Mouse (Mus musculus): ENCODE measurements at regions not wholly inside any gene's neighbourhood (a gene's known extent, or its start where the extent isn't known, plus 50 kb on each side); places are given as distances from the start of the nearest gene placed in this dataset.

- Histone ChIP-seq H3K4me1 (ENCODE audit: insufficient read depth, low read length) (no peaks in the 10 kb centered on the region), H3K9me3 (ENCODE audit: low read length) (peaks cover 4% of the 10 kb centered on the region; the same call in 1 of the 2 replicates), H3K36me3 (ENCODE audit: insufficient read depth, low read length) (no peaks in the 10 kb centered on the region), H3K4me2 (ENCODE audit: low read depth, low read length, poor library complexity, severe bottlenecking) (peak overlapping the region; percentile 43), H3K27me3 (ENCODE audit: insufficient read depth, low read length) (no peaks in the 10 kb centered on the region), H3K4me3 (ENCODE audit: low read depth, low read length) (peak overlapping the region; percentile 44), H3K9ac (replicated peaks; ENCODE audit: low read length, poor library complexity, severe bottlenecking) (peak overlapping the region; percentile 69; the same call in 1 of the 2 replicates), H3K27ac (ENCODE audit: low read depth, low read length) (peak overlapping the region; percentile 91)
- DNase-seq (ENCODE audit: low spot score) (peak; percentile 80), ATAC-seq (ENCODE audit: low FRiP score) (peak; percentile 62)
- 64% methylated on average over 8 of the region's 8 CpGs for WGBS
- TF ChIP-seq CTCF (IDR thresholded peaks at IDR 0.05) = peak; percentile 63
These were observed 61.1 kb downstream of the Rtl1 start for GRCm38 (mm10) chr12:109539046-109539445.

DNA sequence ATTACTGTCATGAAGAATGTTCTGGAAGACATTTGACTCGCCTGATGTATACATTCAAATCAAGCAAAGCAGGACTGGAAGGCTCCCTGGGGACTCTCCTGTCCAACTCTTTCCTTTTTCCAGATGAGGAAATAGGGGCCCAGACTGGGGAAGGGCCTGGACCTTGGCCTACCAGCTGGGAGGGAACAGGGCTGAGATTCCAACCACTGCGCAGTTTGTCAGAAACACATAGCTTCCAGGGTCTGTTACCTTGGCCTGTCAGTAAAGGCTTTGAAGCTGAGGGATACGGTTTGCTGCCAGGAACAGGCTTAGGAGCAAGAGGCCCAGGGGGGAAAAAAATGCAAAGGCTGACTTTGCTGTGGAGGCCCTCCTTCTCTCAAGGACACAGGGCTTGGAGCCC is 61.5 kb downstream of the Rtl1 start:
- Histone ChIP-seq H3K4me3 (ENCODE audit: low read depth, low read length) (no peak overlapping the region), H3K4me1 (ENCODE audit: insufficient read depth, low read length) (no peaks in the 10 kb centered on the region), H3K27ac (ENCODE audit: low read depth, low read length) (peak overlapping the region; percentile 91; the same call in 1 of the 2 replicates), H3K4me2 (ENCODE audit: low read depth, low read length, poor library complexity, severe bottlenecking) (no peak overlapping the region), H3K36me3 (ENCODE audit: insufficient read depth, low read length) (no peaks in the 10 kb centered on the region), H3K27me3 (ENCODE audit: insufficient read depth, low read length) (no peaks in the 10 kb centered on the region), H3K9ac (replicated peaks; ENCODE audit: low read length, poor library complexity, severe bottlenecking) (no peak overlapping the region), H3K9me3 (ENCODE audit: low read length) (peaks cover 4% of the 10 kb centered on the region; the same call in 1 of the 2 replicates)
- DNase-seq (ENCODE audit: low spot score) (no peak), ATAC-seq (ENCODE audit: low FRiP score) (no peak)
- TF ChIP-seq CTCF (IDR thresholded peaks at IDR 0.05) = no peak
- 83% methylated on average over 3 of the region's 3 CpGs for WGBS

DNA sequence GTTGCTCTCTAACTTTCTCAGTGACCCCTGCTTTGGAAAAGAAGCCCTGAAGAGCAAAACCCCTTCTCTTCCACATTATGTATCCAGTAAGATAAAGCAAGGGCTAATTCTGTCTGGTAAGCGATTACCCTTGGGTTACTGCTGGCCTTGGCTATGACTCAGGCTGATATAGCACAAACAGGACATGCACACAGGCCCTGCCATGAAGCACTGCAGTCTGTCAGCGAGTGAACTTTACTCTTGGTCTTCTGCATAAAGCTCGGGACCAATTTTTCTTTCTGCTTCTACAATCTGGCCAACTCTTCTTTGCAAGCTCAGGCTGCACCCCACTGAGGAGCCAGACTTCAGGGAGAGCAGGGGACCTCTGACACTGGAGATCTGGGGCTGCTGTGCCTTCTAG is 63.6 kb downstream of the Rtl1 start:
- H3K9me3 ChIP-seq (ENCODE audit: low read length) = no peaks in the 10 kb centered on the region
- TF ChIP-seq CTCF (IDR thresholded peaks at IDR 0.05) = no peak
- no peak overlapping the region for H3K4me2 ChIP-seq (ENCODE audit: low read depth, low read length, poor library complexity, severe bottlenecking)
- H3K27ac ChIP-seq (ENCODE audit: low read depth, low read length) = no peak overlapping the region
- H3K4me1 ChIP-seq (ENCODE audit: insufficient read depth, low read length) = no peaks in the 10 kb centered on the region
- WGBS = 88% methylated on average over 3 of the region's 3 CpGs
- ATAC-seq (ENCODE audit: low FRiP score) (no peak), DNase-seq (ENCODE audit: low spot score) (no peak)
- no peaks in the 10 kb centered on the region for H3K36me3 ChIP-seq (ENCODE audit: insufficient read depth, low read length)
- no peak overlapping the region for H3K4me3 ChIP-seq (ENCODE audit: low read depth, low read length)
- H3K9ac ChIP-seq (replicated peaks; ENCODE audit: low read length, poor library complexity, severe bottlenecking) = no peak overlapping the region
- H3K27me3 ChIP-seq (ENCODE audit: insufficient read depth, low read length) = no peaks in the 10 kb centered on the region

GRCm38 (mm10) chr12:109532392-109532791 is 67.7 kb downstream of the Rtl1 start:
- no peaks in the 10 kb centered on the region for H3K27me3 ChIP-seq (ENCODE audit: insufficient read depth, low read length)
- H3K4me3 ChIP-seq (ENCODE audit: low read depth, low read length) = no peak overlapping the region
- no peak overlapping the region for H3K4me2 ChIP-seq (ENCODE audit: low read depth, low read length, poor library complexity, severe bottlenecking)
- no peaks in the 10 kb centered on the region for H3K36me3 ChIP-seq (ENCODE audit: insufficient read depth, low read length)
- H3K4me1 ChIP-seq (ENCODE audit: insufficient read depth, low read length) = no peaks in the 10 kb centered on the region
- TF ChIP-seq CTCF (IDR thresholded peaks at IDR 0.05) = no peak
- no peak overlapping the region for H3K9ac ChIP-seq (replicated peaks; ENCODE audit: low read length, poor library complexity, severe bottlenecking)
- 57% methylated on average over 8 of the region's 8 CpGs for WGBS
- no peak for ATAC-seq (ENCODE audit: low FRiP score)
- DNase-seq (ENCODE audit: low spot score) = no peak
- H3K9me3 ChIP-seq (ENCODE audit: low read length) = peaks cover 14% of the 10 kb centered on the region; the same call in 1 of the 2 replicates
- no peak overlapping the region for H3K27ac ChIP-seq (ENCODE audit: low read depth, low read length)

GRCm38 (mm10) chr12:109531347-109532023 is 68.6 kb downstream of the Rtl1 start:
- no peak for ATAC-seq (ENCODE audit: low FRiP score)
- no peak for DNase-seq (ENCODE audit: low spot score)
- Histone ChIP-seq H3K9ac (replicated peaks; ENCODE audit: low read length, poor library complexity, severe bottlenecking) (no peak overlapping the region), H3K4me1 (ENCODE audit: insufficient read depth, low read length) (no peaks in the 10 kb centered on the region), H3K27me3 (ENCODE audit: insufficient read depth, low read length) (0 out of 2 replicates have a peak, but pooled peaks cover 3% of the 10 kb centered on the region), H3K27ac (ENCODE audit: low read depth, low read length) (no peak overlapping the region), H3K4me3 (ENCODE audit: low read depth, low read length) (no peak overlapping the region), H3K9me3 (ENCODE audit: low read length) (peaks cover 16% of the 10 kb centered on the region; the same call in 1 of the 2 replicates), H3K4me2 (ENCODE audit: low read depth, low read length, poor library complexity, severe bottlenecking) (no peak overlapping the region), H3K36me3 (ENCODE audit: insufficient read depth, low read length) (no peaks in the 10 kb centered on the region)
- WGBS = 87% methylated on average over 8 of the region's 8 CpGs
- TF ChIP-seq CTCF (IDR thresholded peaks at IDR 0.05) = no peak

GRCm38 (mm10) chr12:109530215-109531050 is 69.7 kb downstream of the Rtl1 start:
- ATAC-seq (ENCODE audit: low FRiP score) = no peak
- H3K27me3 ChIP-seq (ENCODE audit: insufficient read depth, low read length) = 0 out of 2 replicates have a peak, but pooled peaks cover 3% of the 10 kb centered on the region
- TF ChIP-seq CTCF (IDR thresholded peaks at IDR 0.05) = no peak
- H3K4me1 ChIP-seq (ENCODE audit: insufficient read depth, low read length) = no peaks in the 10 kb centered on the region
- peaks cover 16% of the 10 kb centered on the region; the same call in 1 of the 2 replicates for H3K9me3 ChIP-seq (ENCODE audit: low read length)
- DNase-seq (ENCODE audit: low spot score) = no peak
- 55% methylated on average over 19 of the region's 19 CpGs for WGBS
- no peak overlapping the region for H3K4me3 ChIP-seq (ENCODE audit: low read depth, low read length)
- no peaks in the 10 kb centered on the region for H3K36me3 ChIP-seq (ENCODE audit: insufficient read depth, low read length)
- H3K9ac ChIP-seq (replicated peaks; ENCODE audit: low read length, poor library complexity, severe bottlenecking) = no peak overlapping the region
- no peak overlapping the region for H3K4me2 ChIP-seq (ENCODE audit: low read depth, low read length, poor library complexity, severe bottlenecking)
- no peak overlapping the region for H3K27ac ChIP-seq (ENCODE audit: low read depth, low read length)

All from midbrain, postnatal 0 days (tissue).